In the genomic region with DNA sequence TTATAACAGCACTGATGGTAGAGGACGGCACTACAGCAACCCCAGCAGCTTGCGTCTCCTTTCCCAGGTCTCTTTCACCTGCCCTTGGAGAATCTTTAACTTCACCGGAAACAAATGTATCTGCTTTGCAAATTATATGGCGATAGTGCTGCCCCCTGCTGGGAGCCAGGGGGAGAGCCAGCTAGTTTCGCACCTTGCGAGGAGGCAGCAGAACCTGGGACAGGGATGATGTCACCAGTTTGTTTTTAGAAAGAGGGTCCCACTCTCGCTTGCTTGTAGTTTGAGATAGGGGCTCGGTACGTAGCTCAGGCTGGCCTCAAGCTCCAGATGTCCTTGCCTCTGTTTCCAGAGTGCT, we compare ENCODE assay signal across 7 mouse cellular contexts. TPM values are rescaled to one million over a fixed set of nuclear protein-coding genes. Genes with fewer than 3 reads are reported as not detected.
A peak's percentile ranks its signal among the peaks of the same experiment; 100 is the strongest.
DNase-seq lines count a peak whose midpoint lies in the region; ATAC-seq and TF ChIP-seq lines count a peak whose summit lies in the region.

No protein-coding gene starts in this region.

- no peak overlapping the region for H3K27ac ChIP-seq in hindbrain, embryonic 11.5 days (ENCODE audit: low read depth, low read length)

- ATAC-seq in Patski, result no peak
- peak; percentile 70 for ATAC-seq in erythroid progenitor cell, adult 5-6 weeks (replicated peaks; ENCODE audit: low FRiP score, poor library complexity, severe bottlenecking)
- no peak for ATAC-seq in hindbrain, embryonic 11.5 days (ENCODE audit: low FRiP score)
- ATAC-seq in megakaryocyte, adult 5-6 weeks (ENCODE audit: poor library complexity, severe bottlenecking), result peak; percentile 90

- H3K9me3 ChIP-seq in hindbrain, embryonic 11.5 days (ENCODE audit: control insufficient read depth, low read length), result no peaks in the 10 kb centered on the region

- peak; percentile 55 for TF ChIP-seq CTCF in Patski (IDR thresholded peaks at IDR 0.05)

- no peak overlapping the region for H3K9ac ChIP-seq in hindbrain, embryonic 11.5 days (ENCODE audit: low read depth, low read length)

- 11% methylated on average over 9 of the region's 9 CpGs for WGBS in hindbrain, embryonic 11.5 days

- no peak overlapping the region for H3K4me3 ChIP-seq in hindbrain, embryonic 11.5 days (ENCODE audit: low read depth, low read length)

- DNase-seq in Patski (ENCODE audit: low read depth, low spot score), result no peak
- peak; percentile 80 for DNase-seq in c-Kit-positive CD71-negative TER-119-negative erythroid progenitor cells, embryonic 14.5 days (ENCODE audit: low read depth)
- DNase-seq in hindbrain, embryonic 11.5 days (ENCODE audit: low spot score), result peak; percentile 77
- peak; percentile 51 to 57 for DNase-seq in layer of hippocampus, postnatal 36 days
- DNase-seq in skeletal muscle tissue, adult 2 months (ENCODE audit: low read depth, low spot score), result peak; percentile 49

- POLR2A ChIA-PET in Patski (lab: Charles Lee), result no interaction called here

- CTCF ChIA-PET in Patski (lab: Charles Lee), result interaction anchor here (0.9 to 1.5 kb wide), 4 partner anchors 11 to 20 kb away, joined by 3 to 4 read pairs (median 3); no protein-coding TSS in a partner anchor

- 0 out of 2 replicates have a peak overlapping the region, but pooled peaks have one; percentile 8 for H3K4me2 ChIP-seq in hindbrain, embryonic 11.5 days (replicated peaks; ENCODE audit: low read depth, low read length)

- no peaks in the 10 kb centered on the region for H3K4me1 ChIP-seq in hindbrain, embryonic 11.5 days (replicated peaks; ENCODE audit: control insufficient read depth, insufficient read depth, low read length)

- in situ Hi-C loops in Patski (cut with MboI; ENCODE audit: low pct_unique_long_range_greater_than_20kb), result no loop called here

- H3K27me3 ChIP-seq in Patski, result no peaks in the 10 kb centered on the region
- no peaks in the 10 kb centered on the region for H3K27me3 ChIP-seq in hindbrain, embryonic 11.5 days (ENCODE audit: control insufficient read depth, insufficient read depth, low read length)

- H3K36me3 ChIP-seq in hindbrain, embryonic 11.5 days (ENCODE audit: control insufficient read depth, insufficient read depth, low read length), result no peaks in the 10 kb centered on the region

RNA-seq across cellular contexts. Expression of gene Gm572, which starts 1.0 kb away (rescaled TPM):
- not detected for polyA plus RNA-seq in Patski (2021)
- total RNA-seq in erythroid progenitor cell, adult 5-6 weeks (2015; ENCODE audit: low replicate concordance), result not detected in 2 replicates
- total RNA-seq in erythroid progenitor cell, adult 5-6 weeks (2017; ENCODE audit: low replicate concordance), result not detected in 2 replicates
- not detected in 2 replicates for polyA plus RNA-seq in hindbrain, embryonic 11.5 days (2014; fragmentation: Nextera tagmentation; extraction: Ambion mirVana)
- total RNA-seq in layer of hippocampus, postnatal 36 days (2021), result not detected
- total RNA-seq in megakaryocyte, adult 5-6 weeks (2015), result 0.23 and 0.29 TPM in 2 replicates
- total RNA-seq in megakaryocyte, adult 5-6 weeks (2017), result not detected in 2 replicates

RNA-seq across cellular contexts. Expression of gene Tardbp, which starts 17.3 kb away (rescaled TPM):
- polyA plus RNA-seq in Patski (2021), result 216 TPM
- total RNA-seq in erythroid progenitor cell, adult 5-6 weeks (2015; ENCODE audit: low replicate concordance), result 230 and 350 TPM in 2 replicates
- 315 and 491 TPM in 2 replicates for total RNA-seq in erythroid progenitor cell, adult 5-6 weeks (2017; ENCODE audit: low replicate concordance)
- polyA plus RNA-seq in hindbrain, embryonic 11.5 days (2014; fragmentation: Nextera tagmentation; extraction: Ambion mirVana), result 199 and 210 TPM in 2 replicates
- total RNA-seq in layer of hippocampus, postnatal 36 days (2021), result 100 to 1,000 TPM; 218 to 224 TPM
- total RNA-seq in megakaryocyte, adult 5-6 weeks (2015), result 193 and 196 TPM in 2 replicates
- 339 and 406 TPM in 2 replicates for total RNA-seq in megakaryocyte, adult 5-6 weeks (2017)

RNA-seq across cellular contexts. Expression of gene Masp2, which starts 41.8 kb away (rescaled TPM):
- 0.10 TPM for polyA plus RNA-seq in Patski (2021)
- total RNA-seq in erythroid progenitor cell, adult 5-6 weeks (2015; ENCODE audit: low replicate concordance), result not detected in 2 replicates
- total RNA-seq in erythroid progenitor cell, adult 5-6 weeks (2017; ENCODE audit: low replicate concordance), result 2.8 TPM in 1 of 2 replicates, not detected in the other
- 0.15 and 0.25 TPM in 2 replicates for polyA plus RNA-seq in hindbrain, embryonic 11.5 days (2014; fragmentation: Nextera tagmentation; extraction: Ambion mirVana)
- 1 to 10 TPM; 3.2 to 4.1 TPM for total RNA-seq in layer of hippocampus, postnatal 36 days (2021)
- total RNA-seq in megakaryocyte, adult 5-6 weeks (2015), result 0.21 TPM in 1 of 2 replicates, not detected in the other
- 0.77 TPM in 1 of 2 replicates, not detected in the other for total RNA-seq in megakaryocyte, adult 5-6 weeks (2017)

RNA-seq across cellular contexts. Expression of gene Srm, which starts 52.8 kb away (rescaled TPM):
- 45.4 TPM for polyA plus RNA-seq in Patski (2021)
- total RNA-seq in erythroid progenitor cell, adult 5-6 weeks (2015; ENCODE audit: low replicate concordance), result 11.3 and 14.1 TPM in 2 replicates
- 1.0 and 4.5 TPM in 2 replicates for total RNA-seq in erythroid progenitor cell, adult 5-6 weeks (2017; ENCODE audit: low replicate concordance)
- 156 and 160 TPM in 2 replicates for polyA plus RNA-seq in hindbrain, embryonic 11.5 days (2014; fragmentation: Nextera tagmentation; extraction: Ambion mirVana)
- 10 to 100 TPM; 68.4 to 70.0 TPM for total RNA-seq in layer of hippocampus, postnatal 36 days (2021)
- total RNA-seq in megakaryocyte, adult 5-6 weeks (2015), result 21.0 and 27.3 TPM in 2 replicates
- 4.7 and 8.5 TPM in 2 replicates for total RNA-seq in megakaryocyte, adult 5-6 weeks (2017)

Comparison
In these comparisons a context has a peak if more than half of its experiments do, and no peak if none do; other contexts are left out.
1. ATAC-seq: peak in erythroid progenitor cell, adult 5-6 weeks (single experiment) and megakaryocyte, adult 5-6 weeks (single experiment); none in Patski (single experiment) and hindbrain, embryonic 11.5 days (single experiment).